Mouse (Mus musculus): ENCODE measurements at regions not wholly inside any gene's neighbourhood (a gene's known extent, or its start where the extent isn't known, plus 50 kb on each side); places are given as distances from the start of the nearest gene placed in this dataset.

DNA sequence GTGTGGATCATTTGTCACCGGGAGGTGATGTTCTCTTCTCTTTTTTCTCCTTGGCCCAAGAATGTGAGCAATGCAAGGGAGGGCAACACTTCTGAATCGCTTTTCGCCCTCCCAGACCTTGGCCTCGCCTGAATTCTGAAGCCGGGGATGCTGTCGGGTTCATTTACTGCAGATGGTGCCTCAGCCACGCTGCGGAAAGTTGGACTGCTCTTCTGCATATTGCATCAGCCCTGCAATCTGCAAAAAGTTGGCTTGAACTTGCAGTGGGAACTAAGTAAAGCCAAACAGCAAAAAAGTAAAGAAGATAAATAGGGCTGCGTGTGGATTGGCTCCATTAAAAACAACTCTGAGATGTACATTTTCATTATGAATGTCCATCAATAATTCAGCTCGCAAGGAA is 55.9 kb upstream of the Dok5 start:
- Histone ChIP-seq H3K4me1 (ENCODE audit: control insufficient read depth, insufficient read depth, low read length) (no peaks in the 10 kb centered on the region), H3K27ac (ENCODE audit: low read depth, low read length) (no peak overlapping the region), H3K9ac (ENCODE audit: low read length) (no peak overlapping the region), H3K4me3 (ENCODE audit: low read depth, low read length) (no peak overlapping the region), H3K36me3 (ENCODE audit: control insufficient read depth, insufficient read depth, low read length) (no peaks in the 10 kb centered on the region), H3K9me3 (ENCODE audit: control insufficient read depth, low read length) (no peaks in the 10 kb centered on the region), H3K4me2 (no peak overlapping the region), H3K27me3 (ENCODE audit: control insufficient read depth, insufficient read depth, low read length) (no peaks in the 10 kb centered on the region)
- ATAC-seq (ENCODE audit: low FRiP score) (no peak), DNase-seq (ENCODE audit: low spot score, missing footprints) (no peak)
- WGBS: 92% methylated on average over 10 of the region's 10 CpGs

DNA sequence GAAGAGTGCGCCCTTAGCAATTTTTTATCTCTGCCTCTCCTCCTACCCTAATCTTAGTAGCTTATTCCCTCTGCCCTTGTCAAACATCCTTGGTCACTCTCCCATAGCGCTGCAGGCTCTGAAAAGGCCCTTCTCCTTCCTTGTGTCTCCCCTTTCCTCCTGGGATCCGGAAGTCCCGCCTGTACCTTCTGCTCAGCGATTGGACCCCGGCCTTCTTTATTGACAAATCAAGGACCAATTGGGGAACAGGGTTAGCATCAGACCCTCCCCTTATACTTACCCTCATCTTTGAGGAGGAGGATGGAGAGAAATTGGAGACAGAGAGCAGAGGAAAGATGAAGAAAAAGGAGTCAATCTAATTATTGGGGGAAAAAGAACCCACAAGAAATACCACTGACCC is 57.9 kb upstream of the Dok5 start:
- no peak overlapping the region for H3K9ac ChIP-seq (ENCODE audit: low read length)
- WGBS: 85% methylated on average over 6 of the region's 6 CpGs
- H3K4me1 ChIP-seq (ENCODE audit: control insufficient read depth, insufficient read depth, low read length): no peaks in the 10 kb centered on the region
- no peak for ATAC-seq (ENCODE audit: low FRiP score)
- no peak overlapping the region for H3K27ac ChIP-seq (ENCODE audit: low read depth, low read length)
- no peak for DNase-seq (ENCODE audit: low spot score, missing footprints)
- no peaks in the 10 kb centered on the region for H3K9me3 ChIP-seq (ENCODE audit: control insufficient read depth, low read length)
- no peaks in the 10 kb centered on the region for H3K27me3 ChIP-seq (ENCODE audit: control insufficient read depth, insufficient read depth, low read length)
- H3K4me2 ChIP-seq: no peak overlapping the region
- H3K36me3 ChIP-seq (ENCODE audit: control insufficient read depth, insufficient read depth, low read length): no peaks in the 10 kb centered on the region
- H3K4me3 ChIP-seq (ENCODE audit: low read depth, low read length): no peak overlapping the region

- no peaks in the 10 kb centered on the region for H3K36me3 ChIP-seq (ENCODE audit: control insufficient read depth, insufficient read depth, low read length)
- 76% methylated on average over 1 of the region's 1 CpGs for WGBS
Observed at GRCm38 (mm10) chr2:170672789-170673188, 58.8 kb upstream of the Dok5 start.

DNA sequence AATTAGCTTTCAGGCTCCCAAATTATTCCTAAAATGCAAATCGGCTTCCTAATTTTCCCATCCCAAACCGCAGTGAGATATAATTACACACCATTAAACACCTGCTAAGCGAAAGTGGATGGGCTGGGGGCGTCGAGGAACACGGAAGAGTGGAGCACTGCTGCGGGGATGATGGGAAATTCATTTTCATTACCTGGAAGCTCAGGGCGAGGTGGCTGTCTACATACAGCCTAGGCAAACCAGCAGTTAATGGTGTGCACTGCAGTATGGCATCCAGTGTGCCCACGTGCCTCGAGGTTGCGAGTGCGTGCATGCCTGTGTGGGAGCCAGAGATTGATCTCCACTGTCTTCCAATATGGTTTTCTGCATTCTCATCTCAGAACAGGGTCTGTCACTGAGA is 62.6 kb upstream of the Dok5 start:
- 90% methylated on average over 12 of the region's 12 CpGs for WGBS
- Histone ChIP-seq H3K9ac (ENCODE audit: low read length) (no peak overlapping the region), H3K4me3 (ENCODE audit: low read depth, low read length) (no peak overlapping the region), H3K4me2 (no peak overlapping the region), H3K27ac (ENCODE audit: low read depth, low read length) (no peak overlapping the region), H3K9me3 (ENCODE audit: control insufficient read depth, low read length) (no peaks in the 10 kb centered on the region), H3K36me3 (ENCODE audit: control insufficient read depth, insufficient read depth, low read length) (no peaks in the 10 kb centered on the region), H3K27me3 (ENCODE audit: control insufficient read depth, insufficient read depth, low read length) (no peaks in the 10 kb centered on the region), H3K4me1 (ENCODE audit: control insufficient read depth, insufficient read depth, low read length) (no peaks in the 10 kb centered on the region)
- ATAC-seq (ENCODE audit: low FRiP score): no peak
- no peak for DNase-seq (ENCODE audit: low spot score, missing footprints)

More at GRCm38 (mm10) chr2:170672789-170673188, 58.8 kb upstream of the Dok5 start:
- H3K4me3 ChIP-seq (ENCODE audit: low read depth, low read length): no peak overlapping the region
- H3K27ac ChIP-seq (ENCODE audit: low read depth, low read length): no peak overlapping the region
- ATAC-seq (ENCODE audit: low FRiP score) (no peak), DNase-seq (ENCODE audit: low spot score, missing footprints) (no peak)
- H3K9ac ChIP-seq (ENCODE audit: low read length): no peak overlapping the region
- H3K27me3 ChIP-seq (ENCODE audit: control insufficient read depth, insufficient read depth, low read length): no peaks in the 10 kb centered on the region
- H3K4me1 ChIP-seq (ENCODE audit: control insufficient read depth, insufficient read depth, low read length): no peaks in the 10 kb centered on the region
- H3K4me2 ChIP-seq: no peak overlapping the region
- no peaks in the 10 kb centered on the region for H3K9me3 ChIP-seq (ENCODE audit: control insufficient read depth, low read length)

- H3K27ac ChIP-seq (ENCODE audit: low read depth, low read length): no peak overlapping the region
- WGBS: 78% methylated on average over 6 of the region's 6 CpGs
Observed at GRCm38 (mm10) chr2:170668497-170668896, 63.1 kb upstream of the Dok5 start.

GRCm38 (mm10) chr2:170662069-170662980 is 60.5 kb upstream of the 4930470P17Rik start:
- 86% methylated on average over 25 of the region's 25 CpGs for WGBS
- Histone ChIP-seq H3K36me3 (ENCODE audit: control insufficient read depth, insufficient read depth, low read length) (no peaks in the 10 kb centered on the region), H3K4me3 (ENCODE audit: low read depth, low read length) (no peak overlapping the region), H3K4me1 (ENCODE audit: control insufficient read depth, insufficient read depth, low read length) (peaks cover 10% of the 10 kb centered on the region), H3K9ac (ENCODE audit: low read length) (no peak overlapping the region), H3K27me3 (ENCODE audit: control insufficient read depth, insufficient read depth, low read length) (no peaks in the 10 kb centered on the region), H3K9me3 (ENCODE audit: control insufficient read depth, low read length) (no peaks in the 10 kb centered on the region), H3K4me2 (no peak overlapping the region), H3K27ac (ENCODE audit: low read depth, low read length) (no peak overlapping the region)
- DNase-seq (ENCODE audit: low spot score, missing footprints): no peak
- no peak for ATAC-seq (ENCODE audit: low FRiP score)

More at GRCm38 (mm10) chr2:170668497-170668896, 63.1 kb upstream of the Dok5 start:
- H3K27me3 ChIP-seq (ENCODE audit: control insufficient read depth, insufficient read depth, low read length): no peaks in the 10 kb centered on the region
- no peak overlapping the region for H3K4me2 ChIP-seq
- DNase-seq (ENCODE audit: low spot score, missing footprints) (no peak), ATAC-seq (ENCODE audit: low FRiP score) (no peak)
- H3K4me1 ChIP-seq (ENCODE audit: control insufficient read depth, insufficient read depth, low read length): no peaks in the 10 kb centered on the region
- H3K9ac ChIP-seq (ENCODE audit: low read length): no peak overlapping the region
- H3K4me3 ChIP-seq (ENCODE audit: low read depth, low read length): no peak overlapping the region
- no peaks in the 10 kb centered on the region for H3K9me3 ChIP-seq (ENCODE audit: control insufficient read depth, low read length)
- H3K36me3 ChIP-seq (ENCODE audit: control insufficient read depth, insufficient read depth, low read length): no peaks in the 10 kb centered on the region

DNA sequence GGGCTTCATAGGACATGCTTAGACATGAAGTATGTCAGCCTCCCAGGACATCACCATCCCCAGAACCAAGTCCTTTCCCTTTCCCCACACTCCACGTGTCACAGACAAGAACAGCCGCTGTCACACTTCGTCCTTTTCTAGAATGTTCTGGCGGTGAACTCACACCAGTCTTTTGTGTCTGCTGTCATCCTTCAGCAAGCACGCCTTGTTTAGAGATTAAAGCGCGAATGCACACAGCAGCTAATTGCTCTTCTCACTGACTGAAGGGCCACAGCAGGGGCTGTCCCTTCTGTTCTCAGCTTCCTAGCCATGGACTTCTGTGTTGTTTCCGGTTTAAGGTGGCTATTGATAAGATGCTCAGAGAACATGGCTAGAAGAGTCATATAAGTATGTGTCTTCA is 57.5 kb upstream of the 4930470P17Rik start:
- Histone ChIP-seq H3K4me1 (ENCODE audit: control insufficient read depth, insufficient read depth, low read length) (peaks cover 12% of the 10 kb centered on the region), H3K27ac (ENCODE audit: low read depth, low read length) (no peak overlapping the region), H3K36me3 (ENCODE audit: control insufficient read depth, insufficient read depth, low read length) (no peaks in the 10 kb centered on the region), H3K9me3 (ENCODE audit: control insufficient read depth, low read length) (no peaks in the 10 kb centered on the region), H3K27me3 (ENCODE audit: control insufficient read depth, insufficient read depth, low read length) (no peaks in the 10 kb centered on the region), H3K4me3 (ENCODE audit: low read depth, low read length) (no peak overlapping the region), H3K4me2 (no peak overlapping the region), H3K9ac (ENCODE audit: low read length) (no peak overlapping the region)
- ATAC-seq (ENCODE audit: low FRiP score) (no peak), DNase-seq (ENCODE audit: low spot score, missing footprints) (no peak)
- WGBS: 41% methylated on average over 8 of the region's 8 CpGs

DNA sequence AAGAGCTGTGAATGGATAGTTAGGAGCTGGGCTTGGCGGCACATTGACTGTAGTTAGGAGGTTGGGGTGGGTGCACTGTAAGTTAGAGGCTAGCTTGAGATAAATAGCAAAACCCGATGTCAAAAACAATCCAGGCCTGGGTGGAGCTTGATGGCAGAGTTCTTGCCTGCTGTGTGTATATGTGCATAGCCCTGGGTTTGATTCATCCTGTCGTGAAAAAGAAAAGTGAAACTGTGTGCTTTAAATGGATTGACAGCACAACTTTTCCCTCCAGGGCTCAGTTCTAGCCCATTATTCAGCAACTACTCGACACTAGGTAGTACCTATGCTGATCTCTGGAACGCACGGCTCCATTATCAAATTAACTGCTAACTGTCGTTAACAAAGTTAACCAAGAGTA is 56.7 kb upstream of the 4930470P17Rik start:
- Histone ChIP-seq H3K9me3 (ENCODE audit: control insufficient read depth, low read length) (no peaks in the 10 kb centered on the region), H3K27me3 (ENCODE audit: control insufficient read depth, insufficient read depth, low read length) (no peaks in the 10 kb centered on the region), H3K4me1 (ENCODE audit: control insufficient read depth, insufficient read depth, low read length) (peaks cover 14% of the 10 kb centered on the region), H3K4me3 (ENCODE audit: low read depth, low read length) (no peak overlapping the region), H3K36me3 (ENCODE audit: control insufficient read depth, insufficient read depth, low read length) (no peaks in the 10 kb centered on the region), H3K27ac (ENCODE audit: low read depth, low read length) (no peak overlapping the region; the same call in 1 of the 2 replicates), H3K4me2 (no peak overlapping the region), H3K9ac (ENCODE audit: low read length) (no peak overlapping the region)
- 69% methylated on average over 7 of the region's 7 CpGs for WGBS
- ATAC-seq (ENCODE audit: low FRiP score) (no peak), DNase-seq (ENCODE audit: low spot score, missing footprints) (peak; percentile 88)

DNA sequence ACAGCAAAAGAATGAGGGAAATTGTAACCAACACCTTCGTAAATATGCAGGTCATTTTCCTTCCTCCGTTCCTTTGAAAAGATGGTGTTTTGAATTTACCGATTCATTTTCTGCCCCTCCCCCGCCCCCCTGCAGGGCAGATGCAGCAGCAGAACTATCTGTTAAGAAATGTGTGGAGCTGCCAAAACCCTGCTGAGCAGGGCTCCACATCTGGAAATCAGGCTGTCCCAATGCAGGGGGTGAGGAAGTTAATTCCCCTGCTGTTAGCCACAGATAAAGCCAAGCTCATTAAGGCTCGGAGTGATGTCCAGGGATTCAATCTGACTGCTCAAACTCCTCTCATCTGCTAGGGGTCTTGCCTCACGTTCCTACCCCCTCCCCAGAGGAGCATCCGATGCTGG is 56.0 kb upstream of the 4930470P17Rik start:
- Histone ChIP-seq H3K4me2 (peak overlapping the region; percentile 19), H3K4me3 (ENCODE audit: low read depth, low read length) (no peak overlapping the region), H3K27ac (ENCODE audit: low read depth, low read length) (peak overlapping the region; percentile 69), H3K9ac (ENCODE audit: low read length) (peak overlapping the region; percentile 30), H3K4me1 (ENCODE audit: control insufficient read depth, insufficient read depth, low read length) (peaks cover 18% of the 10 kb centered on the region), H3K36me3 (ENCODE audit: control insufficient read depth, insufficient read depth, low read length) (no peaks in the 10 kb centered on the region), H3K27me3 (ENCODE audit: control insufficient read depth, insufficient read depth, low read length) (no peaks in the 10 kb centered on the region), H3K9me3 (ENCODE audit: control insufficient read depth, low read length) (no peaks in the 10 kb centered on the region)
- DNase-seq (ENCODE audit: low spot score, missing footprints) (no peak), ATAC-seq (ENCODE audit: low FRiP score) (peak; percentile 66)
- WGBS: 2% methylated on average over 7 of the region's 7 CpGs
